Mouse (Mus musculus): ENCODE data around the gene Gm42791. TPM values are rescaled to one million over a fixed set of nuclear protein-coding genes. Genes with fewer than 3 reads are reported as not detected.

Gm42791 gene
- polyA plus RNA-seq, 1 experiment from 2014 or later, result not detected

GRCm38 (mm10) chr5:148939948-148940382, 55.0 kb downstream of the Gm42791 start:
- no peaks in the 10 kb centered on the region for H3K36me3 ChIP-seq (replicated peaks)
- 0 out of 2 replicates have a peak, but pooled peaks cover 3% of the 10 kb centered on the region for H3K9me3 ChIP-seq (replicated peaks)
- no peak overlapping the region for H3K4me3 ChIP-seq (replicated peaks)
- WGBS (ENCODE audit: insufficient replicate concordance), result 76% methylated on average over 11 of the region's 11 CpGs
- no peak overlapping the region for H3K9ac ChIP-seq
- H3K4me1 ChIP-seq (replicated peaks), result peaks cover 29% of the 10 kb centered on the region
- no peak for ATAC-seq (ENCODE audit: insufficient read depth)
- no peak overlapping the region for H3K27ac ChIP-seq (replicated peaks)
- H3K4me2 ChIP-seq, result no peak overlapping the region
- H3K27me3 ChIP-seq, result no peaks in the 10 kb centered on the region

GRCm38 (mm10) chr5:148936516-148936951, 58.4 kb downstream of the Gm42791 start:
- Histone ChIP-seq H3K4me1 (replicated peaks) (peaks cover 42% of the 10 kb centered on the region), H3K4me2 (no peak overlapping the region), H3K27ac (replicated peaks) (peak overlapping the region; percentile 84), H3K9ac (no peak overlapping the region), H3K27me3 (no peaks in the 10 kb centered on the region), H3K9me3 (replicated peaks) (0 out of 2 replicates have a peak, but pooled peaks cover 3% of the 10 kb centered on the region), H3K36me3 (replicated peaks) (no peaks in the 10 kb centered on the region), H3K4me3 (replicated peaks) (no peak overlapping the region)
- 76% methylated on average over 3 of the region's 3 CpGs for WGBS (ENCODE audit: insufficient replicate concordance)
- ATAC-seq (ENCODE audit: insufficient read depth), result no peak

GRCm38 (mm10) chr5:148935871-148936270, 59.1 kb downstream of the Gm42791 start:
- peak; percentile 38 for ATAC-seq (ENCODE audit: insufficient read depth)
- 0 out of 2 replicates have a peak, but pooled peaks cover 3% of the 10 kb centered on the region for H3K9me3 ChIP-seq (replicated peaks)
- no peak overlapping the region for H3K4me3 ChIP-seq (replicated peaks)
- no peak overlapping the region for H3K9ac ChIP-seq
- no peaks in the 10 kb centered on the region for H3K36me3 ChIP-seq (replicated peaks)
- H3K27me3 ChIP-seq, result no peaks in the 10 kb centered on the region
- peaks cover 47% of the 10 kb centered on the region for H3K4me1 ChIP-seq (replicated peaks)
- peak overlapping the region; percentile 84 for H3K27ac ChIP-seq (replicated peaks)
- WGBS (ENCODE audit: insufficient replicate concordance), result 38% methylated on average over 6 of the region's 6 CpGs
- H3K4me2 ChIP-seq, result peak overlapping the region; percentile 56

GRCm38 (mm10) chr5:148935071-148935821, 59.7 kb downstream of the Gm42791 start:
- ATAC-seq (ENCODE audit: insufficient read depth), result peak; percentile 97
- peaks cover 53% of the 10 kb centered on the region for H3K4me1 ChIP-seq (replicated peaks)
- H3K4me2 ChIP-seq, result peak overlapping the region; percentile 56
- H3K9ac ChIP-seq, result 0 out of 2 replicates have a peak overlapping the region, but pooled peaks have one; percentile 8
- WGBS (ENCODE audit: insufficient replicate concordance), result 11% methylated on average over 7 of the region's 7 CpGs
- no peaks in the 10 kb centered on the region for H3K27me3 ChIP-seq
- H3K27ac ChIP-seq (replicated peaks), result peak overlapping the region; percentile 84
- 0 out of 2 replicates have a peak, but pooled peaks cover 3% of the 10 kb centered on the region for H3K9me3 ChIP-seq (replicated peaks)
- H3K4me3 ChIP-seq (replicated peaks), result peak overlapping the region; percentile 31
- no peaks in the 10 kb centered on the region for H3K36me3 ChIP-seq (replicated peaks)

- no peaks in the 10 kb centered on the region for H3K36me3 ChIP-seq (replicated peaks)
- no peaks in the 10 kb centered on the region for H3K27me3 ChIP-seq
- peak overlapping the region; percentile 11; the same call in 1 of the 2 replicates for H3K9ac ChIP-seq
- H3K4me1 ChIP-seq (replicated peaks), result peaks cover 59% of the 10 kb centered on the region
- peak overlapping the region; percentile 84 for H3K27ac ChIP-seq (replicated peaks)
- 0 out of 2 replicates have a peak, but pooled peaks cover 3% of the 10 kb centered on the region for H3K9me3 ChIP-seq (replicated peaks)
- no peak overlapping the region for H3K4me3 ChIP-seq (replicated peaks)
- WGBS (ENCODE audit: insufficient replicate concordance), result 35% methylated on average over 6 of the region's 6 CpGs
- no peak for ATAC-seq (ENCODE audit: insufficient read depth)
- peak overlapping the region; percentile 56 for H3K4me2 ChIP-seq
These were observed 60.5 kb downstream of the Gm42791 start for GRCm38 (mm10) chr5:148934457-148934856.

GRCm38 (mm10) chr5:148933767-148934166, 61.2 kb downstream of the Gm42791 start:
- Histone ChIP-seq H3K4me3 (replicated peaks) (no peak overlapping the region), H3K27ac (replicated peaks) (peak overlapping the region; percentile 84), H3K27me3 (no peaks in the 10 kb centered on the region), H3K9ac (no peak overlapping the region), H3K9me3 (replicated peaks) (0 out of 2 replicates have a peak, but pooled peaks cover 3% of the 10 kb centered on the region), H3K36me3 (replicated peaks) (no peaks in the 10 kb centered on the region), H3K4me2 (no peak overlapping the region), H3K4me1 (replicated peaks) (peaks cover 64% of the 10 kb centered on the region)
- 67% methylated on average over 8 of the region's 8 CpGs for WGBS (ENCODE audit: insufficient replicate concordance)
- ATAC-seq (ENCODE audit: insufficient read depth), result no peak

GRCm38 (mm10) chr5:148931301-148931700, 63.6 kb downstream of the Gm42791 start:
- Histone ChIP-seq H3K9ac (no peak overlapping the region), H3K9me3 (replicated peaks) (no peaks in the 10 kb centered on the region), H3K27me3 (no peaks in the 10 kb centered on the region), H3K4me3 (replicated peaks) (no peak overlapping the region), H3K36me3 (replicated peaks) (peaks cover 9% of the 10 kb centered on the region), H3K27ac (replicated peaks) (no peak overlapping the region), H3K4me1 (replicated peaks) (peaks cover 77% of the 10 kb centered on the region), H3K4me2 (no peak overlapping the region)
- ATAC-seq (ENCODE audit: insufficient read depth), result no peak
- WGBS (ENCODE audit: insufficient replicate concordance), result 79% methylated on average over 1 of the region's 1 CpGs

- peak within 1 kb of the TSS; percentile 98 for H3K27ac ChIP-seq (replicated peaks)
- no peaks in the 10 kb centered on the region for H3K9me3 ChIP-seq (replicated peaks)
- WGBS (ENCODE audit: insufficient replicate concordance), result 1% methylated on average over 16 of the region's 16 CpGs
- ATAC-seq (ENCODE audit: insufficient read depth), result peak; percentile 13; the same call in 1 of the 2 replicates
- peak within 1 kb of the TSS; percentile 87 for H3K9ac ChIP-seq
- peaks cover 25% of the 10 kb centered on the region for H3K36me3 ChIP-seq (replicated peaks)
- H3K4me1 ChIP-seq (replicated peaks), result peaks cover 74% of the 10 kb centered on the region
- no peaks in the 10 kb centered on the region for H3K27me3 ChIP-seq
- H3K4me2 ChIP-seq, result peak within 1 kb of the TSS; percentile 98
- H3K4me3 ChIP-seq (replicated peaks), result peak within 1 kb of the TSS; percentile 87
These were observed 65.9 kb downstream of the Gm42791 start, which contains the start of gene Katnal1 for GRCm38 (mm10) chr5:148929116-148929449. Gene Katnal1 (minus strand): TSS chr5:148929320.

- Histone ChIP-seq H3K4me3 (replicated peaks) (peak overlapping the region; percentile 87), H3K9ac (peak overlapping the region; percentile 87), H3K4me2 (peak overlapping the region; percentile 98), H3K27ac (replicated peaks) (peak overlapping the region; percentile 98), H3K36me3 (replicated peaks) (peaks cover 25% of the 10 kb centered on the region), H3K9me3 (replicated peaks) (no peaks in the 10 kb centered on the region), H3K27me3 (no peaks in the 10 kb centered on the region), H3K4me1 (replicated peaks) (peaks cover 69% of the 10 kb centered on the region)
- WGBS (ENCODE audit: insufficient replicate concordance), result under 1% methylated on average over 69 of the region's 69 CpGs
- ATAC-seq (ENCODE audit: insufficient read depth), result peak; percentile 95
These were observed 66.4 kb downstream of the Gm42791 start for GRCm38 (mm10) chr5:148928382-148929115.

- Histone ChIP-seq H3K4me1 (replicated peaks) (peaks cover 69% of the 10 kb centered on the region), H3K4me3 (replicated peaks) (peak overlapping the region; percentile 87), H3K36me3 (replicated peaks) (peaks cover 25% of the 10 kb centered on the region), H3K27me3 (no peaks in the 10 kb centered on the region), H3K9ac (peak overlapping the region; percentile 87), H3K4me2 (peak overlapping the region; percentile 98), H3K9me3 (replicated peaks) (no peaks in the 10 kb centered on the region), H3K27ac (replicated peaks) (peak overlapping the region; percentile 98)
- no peak for ATAC-seq (ENCODE audit: insufficient read depth)
- WGBS (ENCODE audit: insufficient replicate concordance), result 44% methylated on average over 5 of the region's 5 CpGs
These were observed 67.2 kb downstream of the Gm42791 start for GRCm38 (mm10) chr5:148927717-148928223.

GRCm38 (mm10) chr5:148924586-148924985, 70.4 kb downstream of the Gm42791 start:
- H3K27ac ChIP-seq (replicated peaks), result 0 out of 2 replicates have a peak overlapping the region, but pooled peaks have one; percentile 16
- no peak overlapping the region for H3K4me2 ChIP-seq
- 85% methylated on average over 12 of the region's 12 CpGs for WGBS (ENCODE audit: insufficient replicate concordance)
- H3K4me3 ChIP-seq (replicated peaks), result no peak overlapping the region
- no peaks in the 10 kb centered on the region for H3K9me3 ChIP-seq (replicated peaks)
- no peak for ATAC-seq (ENCODE audit: insufficient read depth)
- H3K36me3 ChIP-seq (replicated peaks), result peaks cover 33% of the 10 kb centered on the region
- no peaks in the 10 kb centered on the region for H3K27me3 ChIP-seq
- H3K9ac ChIP-seq, result no peak overlapping the region
- peaks cover 59% of the 10 kb centered on the region for H3K4me1 ChIP-seq (replicated peaks)

Measured in liver, embryonic 15.5 days (tissue).